Mouse (Mus musculus) bone marrow, adult 2 months (tissue): ENCODE data around the gene Ppl.

Experiments
- CTCF ChIP-seq: fragments of 200-500 bp; IDR thresholded peaks from 2 replicates; pipeline ENCODE4 v1.5.1; 2011; ENCODE audit warnings: low read length, control low read depth; ENCODE audit not compliant: control insufficient read depth, insufficient read depth
- POLR2A ChIP-seq: fragments of 200-500 bp; IDR thresholded peaks from 2 replicates; pipeline ENCODE4 v1.6.1; 2011; ENCODE audit warnings: low read depth, mild to moderate bottlenecking, control low read depth, low read length, borderline replicate concordance; ENCODE audit not compliant: control insufficient read depth

- no peak for TF ChIP-seq CTCF
- no peak for TF ChIP-seq POLR2A
Measured at GRCm38 (mm10) chr16:5156495-5156894, 24.3 kb upstream of the Ppl start.
